Mouse (Mus musculus): ENCODE data around the gene Sh3bgrl2. TPM values are rescaled to one million over a fixed set of nuclear protein-coding genes. Genes with fewer than 3 reads are reported as not detected.

Gene Sh3bgrl2
- total RNA-seq, 2 experiments from 2014 or later = 5.8 to 6.4 TPM

GRCm38 (mm10) chr9:83586316-83587050 is 38.4 kb downstream of the Sh3bgrl2 start:
- intact Hi-C loops (cut with DNase I) = no loop called here
- DNase-seq = no peak

GRCm38 (mm10) chr9:83587116-83587515 is 39.0 kb downstream of the Sh3bgrl2 start:
- no peak for DNase-seq
- intact Hi-C loops (cut with DNase I) = no loop called here

GRCm38 (mm10) chr9:83589063-83589462 is 40.9 kb downstream of the Sh3bgrl2 start:
- intact Hi-C loops (cut with DNase I) = no loop called here
- DNase-seq = no peak

GRCm38 (mm10) chr9:83589680-83590467 is 41.7 kb downstream of the Sh3bgrl2 start:
- DNase-seq = no peak
- intact Hi-C loops (cut with DNase I) = no loop called here

- no peak for DNase-seq
- intact Hi-C loops (cut with DNase I) = no loop called here
Measured at GRCm38 (mm10) chr9:83591848-83592456, 43.8 kb downstream of the Sh3bgrl2 start.

- intact Hi-C loops (cut with DNase I) = no loop called here
- no peak for DNase-seq
Measured at GRCm38 (mm10) chr9:83593811-83594210, 45.7 kb downstream of the Sh3bgrl2 start.

GRCm38 (mm10) chr9:83596132-83596531 is 48.0 kb downstream of the Sh3bgrl2 start:
- intact Hi-C loops (cut with DNase I) = no loop called here

GRCm38 (mm10) chr9:83596646-83597481 is 48.7 kb downstream of the Sh3bgrl2 start:
- intact Hi-C loops (cut with DNase I) = no loop called here
- no peak for DNase-seq

More at GRCm38 (mm10) chr9:83596132-83596531, 48.0 kb downstream of the Sh3bgrl2 start:
- no peak for DNase-seq

GRCm38 (mm10) chr9:83598047-83598446 is 49.9 kb downstream of the Sh3bgrl2 start:
- DNase-seq = no peak
- intact Hi-C loops (cut with DNase I) = no loop called here

- intact Hi-C loops (cut with DNase I) = no loop called here
- DNase-seq = peak; percentile 12 to 17
Measured at GRCm38 (mm10) chr9:83599505-83599904, 51.4 kb downstream of the Sh3bgrl2 start.

- no peak for DNase-seq
- intact Hi-C loops (cut with DNase I) = no loop called here
Measured at GRCm38 (mm10) chr9:83600286-83601048, 52.3 kb downstream of the Sh3bgrl2 start.

GRCm38 (mm10) chr9:83602176-83602770 is 54.1 kb downstream of the Sh3bgrl2 start:
- intact Hi-C loops (cut with DNase I) = no loop called here
- no peak for DNase-seq

GRCm38 (mm10) chr9:83603159-83603558 is 55.0 kb downstream of the Sh3bgrl2 start:
- intact Hi-C loops (cut with DNase I) = no loop called here
- DNase-seq = no peak

GRCm38 (mm10) chr9:83605886-83606640 is 57.9 kb downstream of the Sh3bgrl2 start:
- intact Hi-C loops (cut with DNase I) = loop anchor here (5.0 kb wide), 1 partner anchor 234 kb away; no protein-coding TSS in a partner anchor

GRCm38 (mm10) chr9:83608135-83608534 is 60.0 kb downstream of the Sh3bgrl2 start:
- intact Hi-C loops (cut with DNase I) = loop anchor here (5.0 kb wide), 1 partner anchor 236 kb away; no protein-coding TSS in a partner anchor
- no peak for DNase-seq

More at GRCm38 (mm10) chr9:83605886-83606640, 57.9 kb downstream of the Sh3bgrl2 start:
- DNase-seq = no peak

GRCm38 (mm10) chr9:83609422-83610297 is 61.5 kb downstream of the Sh3bgrl2 start:
- peak; percentile 79 to 86 for DNase-seq
- intact Hi-C loops (cut with DNase I) = loop anchor here (1.0 to 5.0 kb wide), 4 partner anchors 83 to 237 kb away; no protein-coding TSS in a partner anchor

GRCm38 (mm10) chr9:83615912-83616585 is 67.9 kb downstream of the Sh3bgrl2 start:
- no peak for DNase-seq
- intact Hi-C loops (cut with DNase I) = no loop called here

All from heart, postnatal 10 days (tissue).